Mouse (Mus musculus) MN1 (cell line): ENCODE results near the gene Olfr622.

ENCODE experiments used
- DNase-seq: peaks from one replicate; pipeline ENCODE4 v3.0.0-alpha.2; 2016; ENCODE audit warnings: low spot score

The Olfr622 gene

DNA sequence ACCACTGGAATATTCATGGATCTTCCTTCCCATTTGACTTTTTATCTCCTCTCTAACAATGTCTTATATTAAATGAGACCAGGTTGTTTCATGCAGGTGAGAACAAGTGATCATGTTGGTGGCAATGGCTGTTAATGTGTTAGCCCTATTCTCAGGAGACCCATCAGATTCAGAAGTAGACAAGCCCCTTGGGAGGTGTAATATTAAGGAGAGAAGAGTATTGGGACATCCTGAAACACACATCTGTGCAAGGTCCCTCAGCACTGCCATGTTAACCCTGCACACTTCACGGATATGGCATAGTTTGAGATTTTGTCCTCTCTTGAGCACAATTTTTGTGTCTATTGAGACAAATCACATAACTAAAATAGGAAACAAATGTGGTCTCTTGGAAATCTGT, at the start of gene Olfr622:
Gene Olfr622, minus strand, starts transcription at position 101 of the 400 bp plus-strand sequence.
- DNase-seq = no peak

DNA sequence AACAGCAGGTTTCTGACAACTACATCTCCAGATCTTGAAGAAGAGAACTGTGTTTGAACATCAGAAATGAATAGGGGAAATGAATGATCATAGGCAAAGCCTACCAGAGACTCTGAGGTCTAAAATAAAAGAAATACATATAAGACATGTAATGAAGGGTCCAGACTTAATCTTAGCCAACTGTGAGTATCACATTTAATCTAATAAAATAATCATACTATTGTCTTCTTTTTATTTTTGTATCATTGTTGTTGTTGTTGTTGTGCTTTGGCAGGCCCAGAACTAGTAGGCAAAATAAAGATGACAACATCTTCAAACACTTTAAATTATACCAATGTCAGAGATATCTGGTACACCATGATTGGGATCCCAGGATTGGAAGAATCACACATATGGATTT, 39.9 kb upstream of the Olfr622 start, which contains the start of gene Olfr625-ps1:
Gene Olfr625-ps1, plus strand, starts transcription at position 301 of the 400 bp plus-strand sequence.
- peak; percentile 2 for DNase-seq

DNA sequence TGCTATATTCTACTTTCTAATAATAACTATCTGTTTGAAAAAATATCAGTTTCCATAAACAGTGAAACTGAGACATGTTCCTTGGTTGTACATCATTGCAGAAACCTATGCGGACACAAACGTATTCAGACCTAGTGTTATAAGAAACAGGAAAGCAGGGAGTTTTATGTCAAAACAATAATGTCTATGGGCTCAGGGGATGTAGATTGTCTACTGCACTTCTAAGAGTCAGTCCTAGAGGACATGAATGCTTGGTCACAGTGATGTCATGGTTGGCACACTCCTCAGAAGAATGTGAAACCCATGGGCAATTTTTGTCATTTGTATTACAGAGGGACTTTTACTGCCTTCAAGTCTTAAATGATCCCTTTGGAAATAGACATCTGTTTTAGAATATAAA, 28.6 kb upstream of the Olfr622 start, which contains the start of gene Olfr624:
Gene Olfr624, minus strand, starts transcription at position 101 of the 400 bp plus-strand sequence.
- DNase-seq = no peak

- no peak for DNase-seq
Observed at GRCm38 (mm10) chr7:103663598-103663997, 21.1 kb upstream of the Olfr622 start, which contains the start of gene Olfr623. Olfr623 (minus strand) TSS chr7:103663698.

GRCm38 (mm10) chr7:103644070-103644469, 1.6 kb upstream of the Olfr622 start:
- no peak for DNase-seq

- no peak for DNase-seq
Observed at GRCm38 (mm10) chr7:103636795-103637194, 5.7 kb downstream of the Olfr622 start.

DNA sequence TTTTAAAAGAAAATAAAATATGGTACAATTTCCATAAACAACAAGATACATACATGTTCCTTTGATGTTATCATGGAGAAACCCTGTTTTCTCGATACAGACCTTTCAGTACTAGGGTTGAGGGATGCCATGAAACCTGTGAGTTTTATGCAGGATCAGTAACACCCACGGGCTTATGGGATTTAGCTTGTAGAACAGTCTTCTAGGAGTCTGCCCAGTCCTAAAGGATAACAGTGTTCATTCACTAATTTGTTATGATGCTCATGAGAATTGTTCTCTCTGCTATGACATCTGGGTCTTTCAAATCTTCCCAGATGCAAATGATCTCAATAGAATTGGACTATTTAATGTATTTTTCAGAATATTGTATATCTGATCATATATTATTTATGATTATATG, 30.1 kb downstream of the Olfr622 start, which contains the start of gene Olfr620:
Gene Olfr620, minus strand, starts transcription at position 101 of the 400 bp plus-strand sequence.
- DNase-seq = no peak

DNA sequence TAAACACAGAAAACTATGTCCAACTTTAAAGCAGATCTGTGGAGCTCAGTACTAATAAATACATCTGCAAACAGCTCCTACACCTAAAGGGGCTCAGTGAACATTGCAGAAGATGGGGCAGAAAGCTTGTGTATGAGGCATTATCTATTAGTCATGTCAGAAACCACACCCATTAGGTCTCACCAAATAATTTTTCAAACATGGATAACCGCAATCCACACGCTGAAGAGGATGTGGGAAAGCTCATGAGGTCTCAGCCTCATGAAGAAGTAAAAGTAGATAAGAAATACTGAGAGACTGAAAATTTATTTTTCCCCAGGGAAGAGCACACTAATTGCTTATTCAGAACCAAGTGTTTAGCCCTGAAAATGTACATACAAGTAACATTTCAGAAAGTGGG, 35.1 kb downstream of the Olfr622 start:
- no peak for DNase-seq

DNA sequence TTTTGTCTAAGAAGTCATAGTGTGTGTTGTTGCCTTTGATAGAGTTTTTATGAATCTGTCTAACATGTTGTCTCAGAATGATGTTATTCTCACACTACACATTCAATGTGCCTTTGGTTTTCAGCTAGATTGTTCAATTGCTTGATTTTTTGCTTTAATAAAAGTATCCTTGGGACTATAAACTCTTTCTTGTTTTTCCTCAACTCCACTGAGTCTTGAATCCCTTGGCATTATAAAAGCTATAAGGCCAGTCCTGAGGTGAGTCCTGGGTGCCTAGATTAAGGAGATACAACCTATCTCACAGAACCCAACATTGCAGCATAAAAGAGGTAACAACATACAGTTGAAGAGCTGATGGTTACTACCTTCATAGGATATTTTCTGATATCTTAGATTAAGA, 42.2 kb downstream of the Olfr622 start, which contains the start of gene Olfr619:
Gene Olfr619, plus strand, starts transcription at position 301 of the 400 bp plus-strand sequence.
- no peak for DNase-seq

DNA sequence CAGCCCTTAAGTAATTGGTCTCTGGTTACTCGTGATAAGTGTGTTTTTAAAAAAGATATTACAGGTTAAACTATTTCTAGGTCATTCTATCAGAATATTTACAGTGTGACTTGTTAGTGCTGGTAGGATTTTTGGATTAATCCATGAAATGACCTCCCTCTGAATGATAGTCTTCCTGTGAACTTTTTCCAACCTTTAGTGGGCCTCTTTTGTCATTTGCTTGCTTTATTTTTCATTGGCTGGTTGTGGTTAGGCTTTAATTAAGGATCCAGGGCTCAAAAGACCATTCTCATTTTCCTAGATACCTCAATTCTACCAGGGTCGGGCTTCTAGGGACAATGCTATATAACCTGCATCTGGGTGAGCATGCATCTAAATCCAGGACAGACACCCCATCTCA, 52.7 kb downstream of the Olfr622 start, which contains the start of gene Olfr618:
Gene Olfr618, plus strand, starts transcription at position 301 of the 400 bp plus-strand sequence.
- DNase-seq = no peak
